In the genomic region with DNA sequence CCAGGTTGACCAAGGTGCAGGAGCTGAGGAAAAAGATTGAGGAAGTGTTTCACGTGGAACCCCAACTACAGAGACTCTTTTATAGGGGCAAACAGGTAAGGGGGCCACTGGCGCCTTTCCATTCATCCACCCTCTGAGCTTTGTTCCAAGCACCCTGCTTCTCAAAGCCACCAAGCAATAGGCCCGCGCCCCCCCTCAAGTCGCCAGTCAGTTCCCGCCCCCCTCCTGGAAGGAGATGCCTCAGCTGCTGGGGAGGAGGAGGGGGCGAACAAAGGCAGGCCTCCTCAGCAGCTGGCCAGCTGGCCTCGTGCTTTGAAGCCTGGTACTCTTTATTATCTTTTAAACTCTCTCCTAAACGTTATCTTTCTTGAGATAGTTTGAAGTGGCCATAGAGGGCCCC, we compare ENCODE assay signal across 9 mouse cellular contexts. TPM values are rescaled to one million over a fixed set of nuclear protein-coding genes. Genes with fewer than 3 reads are reported as not detected.
DNase-seq lines count a peak whose midpoint lies in the region; ATAC-seq and TF ChIP-seq lines count a peak whose summit lies in the region.
"Had no signal": no experiment of that assay in that cellular context is flagged by ENCODE, and none has a peak within 500 bp of the region (broad histone marks: within the 10 kb centered on the region; RNA-seq: fewer than 3 reads in every experiment).

No protein-coding gene starts in this region.

- H3K27ac ChIP-seq in liver, embryonic 11.5 days (ENCODE audit: low read depth, low read length) = peak overlapping the region; percentile 76; the same call in 1 of the 2 replicates
- H3K27ac ChIP-seq in embryonic facial prominence, embryonic 11.5 days (replicated peaks; ENCODE audit: low read depth, low read length) = no peak overlapping the region
- no peak overlapping the region for H3K27ac ChIP-seq in hindbrain, postnatal 0 days
- no peak overlapping the region for H3K27ac ChIP-seq in midbrain, postnatal 0 days (ENCODE audit: low read depth, low read length)

- peak overlapping the region; percentile 92 for H3K4me2 ChIP-seq in liver, embryonic 11.5 days
- peak overlapping the region; percentile 92 for H3K4me2 ChIP-seq in embryonic facial prominence, embryonic 11.5 days (ENCODE audit: low read depth, low read length)
- H3K4me2 ChIP-seq in hindbrain, postnatal 0 days (ENCODE audit: low read depth, low read length) = peak overlapping the region; percentile 96
- peak overlapping the region; percentile 95; the same call in 1 of the 2 replicates for H3K4me2 ChIP-seq in midbrain, postnatal 0 days (ENCODE audit: low read depth, low read length, poor library complexity, severe bottlenecking)

- peak overlapping the region; percentile 98 for H3K9ac ChIP-seq in liver, embryonic 11.5 days (ENCODE audit: low read depth, low read length)
- peak overlapping the region; percentile 81 for H3K9ac ChIP-seq in embryonic facial prominence, embryonic 11.5 days (replicated peaks; ENCODE audit: low read length)
- peak overlapping the region; percentile 41; the same call in 1 of the 2 replicates for H3K9ac ChIP-seq in hindbrain, postnatal 0 days (replicated peaks; ENCODE audit: low read length)
- H3K9ac ChIP-seq in midbrain, postnatal 0 days (replicated peaks; ENCODE audit: low read length, poor library complexity, severe bottlenecking) = no peak overlapping the region

- peak overlapping the region; percentile 90 for H3K4me3 ChIP-seq in liver, embryonic 11.5 days (ENCODE audit: low read depth, low read length)
- peak overlapping the region; percentile 79 for H3K4me3 ChIP-seq in embryonic facial prominence, embryonic 11.5 days (ENCODE audit: low read depth, low read length)
- H3K4me3 ChIP-seq in hindbrain, postnatal 0 days (ENCODE audit: low read length) = peak overlapping the region; percentile 74
- H3K4me3 ChIP-seq in midbrain, postnatal 0 days (ENCODE audit: low read depth, low read length) = no peak overlapping the region

- H3K27me3 ChIP-seq in liver, embryonic 11.5 days (replicated peaks; ENCODE audit: control insufficient read depth, insufficient read depth, low read length) = no peaks in the 10 kb centered on the region
- H3K27me3 ChIP-seq in embryonic facial prominence, embryonic 11.5 days (ENCODE audit: control insufficient read depth, insufficient read depth, low read length) = no peaks in the 10 kb centered on the region
- H3K27me3 ChIP-seq in hindbrain, postnatal 0 days (ENCODE audit: insufficient read depth, low read length) = no peaks in the 10 kb centered on the region
- H3K27me3 ChIP-seq in midbrain, postnatal 0 days (ENCODE audit: insufficient read depth, low read length) = no peaks in the 10 kb centered on the region

- no peak for DNase-seq in liver, embryonic 11.5 days (ENCODE audit: low spot score)
- no peak for DNase-seq in liver
- DNase-seq in embryonic facial prominence, embryonic 11.5 days (ENCODE audit: low spot score) = no peak
- DNase-seq in hindbrain, postnatal 0 days (ENCODE audit: low spot score) = no peak
- DNase-seq in midbrain, postnatal 0 days (ENCODE audit: low spot score) = no peak
- no peak for DNase-seq in frontal cortex, postnatal 36 days (ENCODE audit: low spot score in 2 of 2)
- DNase-seq in cerebellum, postnatal 14 days = no peak
- DNase-seq in layer of hippocampus, adult 9-10 months (ENCODE audit: low spot score) = no peak

- ATAC-seq in liver, embryonic 11.5 days (replicated peaks; ENCODE audit: low FRiP score) = no peak
- ATAC-seq in embryonic facial prominence, embryonic 11.5 days (replicated peaks; ENCODE audit: insufficient number of reproducible peaks, low FRiP score, low TSS enrichment, low read depth) = no peak
- ATAC-seq in hindbrain, postnatal 0 days = no peak
- no peak for ATAC-seq in midbrain, postnatal 0 days (ENCODE audit: low FRiP score)

- H3K4me1 ChIP-seq in liver, embryonic 11.5 days (replicated peaks; ENCODE audit: control insufficient read depth, insufficient read depth, low read length) = peaks cover 35% of the 10 kb centered on the region
- H3K4me1 ChIP-seq in embryonic facial prominence, embryonic 11.5 days (ENCODE audit: control insufficient read depth, insufficient read depth, low read length) = peaks cover 7% of the 10 kb centered on the region
- no peaks in the 10 kb centered on the region; the same call in 1 of the 2 replicates for H3K4me1 ChIP-seq in hindbrain, postnatal 0 days (ENCODE audit: insufficient read depth, low read length)
- H3K4me1 ChIP-seq in midbrain, postnatal 0 days (ENCODE audit: insufficient read depth, low read length) = 0 out of 2 replicates have a peak, but pooled peaks cover 3% of the 10 kb centered on the region

- H3K9me3 ChIP-seq in liver, embryonic 11.5 days (ENCODE audit: control insufficient read depth, low read length) = no peaks in the 10 kb centered on the region
- H3K9me3 ChIP-seq in embryonic facial prominence, embryonic 11.5 days (replicated peaks; ENCODE audit: control insufficient read depth, low read length) = no peaks in the 10 kb centered on the region
- H3K9me3 ChIP-seq in hindbrain, postnatal 0 days (ENCODE audit: low read length) = no peaks in the 10 kb centered on the region
- no peaks in the 10 kb centered on the region for H3K9me3 ChIP-seq in midbrain, postnatal 0 days (ENCODE audit: low read length)

- 43% methylated on average over 9 of the region's 9 CpGs for WGBS in liver, embryonic 11.5 days
- WGBS in embryonic facial prominence, embryonic 11.5 days = 41% methylated on average over 9 of the region's 9 CpGs
- WGBS in hindbrain, postnatal 0 days = 30% methylated on average over 9 of the region's 9 CpGs
- WGBS in midbrain, postnatal 0 days = 36% methylated on average over 8 of the region's 9 CpGs

- H3K36me3 ChIP-seq in liver, embryonic 11.5 days (ENCODE audit: control insufficient read depth, insufficient read depth, low read length) = peaks cover 48% of the 10 kb centered on the region
- peaks cover 10% of the 10 kb centered on the region for H3K36me3 ChIP-seq in embryonic facial prominence, embryonic 11.5 days (replicated peaks; ENCODE audit: control insufficient read depth, insufficient read depth, low read depth, low read length)
- H3K36me3 ChIP-seq in hindbrain, postnatal 0 days (ENCODE audit: insufficient read depth, low read length) = no peaks in the 10 kb centered on the region
- H3K36me3 ChIP-seq in midbrain, postnatal 0 days (ENCODE audit: insufficient read depth, low read length) = no peaks in the 10 kb centered on the region

- TF ChIP-seq CTCF in hindbrain, postnatal 0 days (IDR thresholded peaks at IDR 0.05; ENCODE audit: low read depth) = no peak
- TF ChIP-seq CTCF in midbrain, postnatal 0 days (IDR thresholded peaks at IDR 0.05) = no peak

RNA-seq across cellular contexts. Expression of a gene that starts 2.0 kb away (rescaled TPM):
- 172 and 182 TPM in 2 replicates for polyA plus RNA-seq in liver, embryonic 11.5 days (2014; fragmentation: Nextera tagmentation; extraction: Ambion mirVana)
- 118 and 119 TPM in 2 replicates for polyA plus RNA-seq in embryonic facial prominence, embryonic 11.5 days (2014; fragmentation: Nextera tagmentation; extraction: Ambion mirVana)
- total RNA-seq in hindbrain, postnatal 0 days (2014; rRNA removed) = 28.2 and 31.4 TPM in 2 replicates
- polyA plus RNA-seq in hindbrain, postnatal 0 days (2015; fragmentation: Nextera tagmentation; extraction: Ambion mirVana) = 18.8 and 20.5 TPM in 2 replicates
- total RNA-seq in midbrain, postnatal 0 days (2014; rRNA removed) = 5.9 and 10.0 TPM in 2 replicates
- polyA plus RNA-seq in midbrain, postnatal 0 days (2015; fragmentation: Nextera tagmentation; extraction: Ambion mirVana) = 4.7 and 4.9 TPM in 2 replicates

RNA-seq across cellular contexts. Expression of a gene that starts 5.1 kb away (rescaled TPM):
- not detected in 2 replicates for polyA plus RNA-seq in liver, embryonic 11.5 days (2014; fragmentation: Nextera tagmentation; extraction: Ambion mirVana)
- not detected in 2 replicates for polyA plus RNA-seq in embryonic facial prominence, embryonic 11.5 days (2014; fragmentation: Nextera tagmentation; extraction: Ambion mirVana)
- not detected in 2 replicates for total RNA-seq in hindbrain, postnatal 0 days (2014; rRNA removed)
- polyA plus RNA-seq in hindbrain, postnatal 0 days (2015; fragmentation: Nextera tagmentation; extraction: Ambion mirVana) = not detected in 2 replicates
- not detected in 2 replicates for total RNA-seq in midbrain, postnatal 0 days (2014; rRNA removed)
- polyA plus RNA-seq in midbrain, postnatal 0 days (2015; fragmentation: Nextera tagmentation; extraction: Ambion mirVana) = not detected in 2 replicates
- total RNA-seq: left cerebral cortex, postnatal 14 days had no signal

RNA-seq across cellular contexts. Expression of a gene that starts 12.5 kb away (rescaled TPM):
- polyA plus RNA-seq in liver, embryonic 11.5 days (2014; fragmentation: Nextera tagmentation; extraction: Ambion mirVana) = 48.4 and 53.7 TPM in 2 replicates
- 33.0 and 48.5 TPM in 2 replicates for polyA plus RNA-seq in embryonic facial prominence, embryonic 11.5 days (2014; fragmentation: Nextera tagmentation; extraction: Ambion mirVana)
- 12.4 and 13.9 TPM in 2 replicates for total RNA-seq in hindbrain, postnatal 0 days (2014; rRNA removed)
- polyA plus RNA-seq in hindbrain, postnatal 0 days (2015; fragmentation: Nextera tagmentation; extraction: Ambion mirVana) = 16.0 and 17.0 TPM in 2 replicates
- total RNA-seq in midbrain, postnatal 0 days (2014; rRNA removed) = 8.1 and 12.4 TPM in 2 replicates
- polyA plus RNA-seq in midbrain, postnatal 0 days (2015; fragmentation: Nextera tagmentation; extraction: Ambion mirVana) = 9.6 and 12.1 TPM in 2 replicates

RNA-seq across cellular contexts. Expression of a gene that starts 20.7 kb away (rescaled TPM):
- 21.7 and 24.3 TPM in 2 replicates for polyA plus RNA-seq in liver, embryonic 11.5 days (2014; fragmentation: Nextera tagmentation; extraction: Ambion mirVana)
- 27.3 and 28.2 TPM in 2 replicates for polyA plus RNA-seq in embryonic facial prominence, embryonic 11.5 days (2014; fragmentation: Nextera tagmentation; extraction: Ambion mirVana)
- 137 and 144 TPM in 2 replicates for total RNA-seq in hindbrain, postnatal 0 days (2014; rRNA removed)
- polyA plus RNA-seq in hindbrain, postnatal 0 days (2015; fragmentation: Nextera tagmentation; extraction: Ambion mirVana) = 42.5 and 42.6 TPM in 2 replicates
- 123 and 140 TPM in 2 replicates for total RNA-seq in midbrain, postnatal 0 days (2014; rRNA removed)
- 45.6 and 48.0 TPM in 2 replicates for polyA plus RNA-seq in midbrain, postnatal 0 days (2015; fragmentation: Nextera tagmentation; extraction: Ambion mirVana)

RNA-seq across cellular contexts. Expression of a gene that starts 28.6 kb away (rescaled TPM):
- polyA plus RNA-seq in liver, embryonic 11.5 days (2014; fragmentation: Nextera tagmentation; extraction: Ambion mirVana) = 5.8 and 6.2 TPM in 2 replicates
- 2.9 and 3.6 TPM in 2 replicates for polyA plus RNA-seq in embryonic facial prominence, embryonic 11.5 days (2014; fragmentation: Nextera tagmentation; extraction: Ambion mirVana)
- total RNA-seq in hindbrain, postnatal 0 days (2014; rRNA removed) = 3.1 and 3.4 TPM in 2 replicates
- 1.2 and 1.3 TPM in 2 replicates for polyA plus RNA-seq in hindbrain, postnatal 0 days (2015; fragmentation: Nextera tagmentation; extraction: Ambion mirVana)
- total RNA-seq in midbrain, postnatal 0 days (2014; rRNA removed) = 3.1 and 3.7 TPM in 2 replicates
- 0.91 and 1.1 TPM in 2 replicates for polyA plus RNA-seq in midbrain, postnatal 0 days (2015; fragmentation: Nextera tagmentation; extraction: Ambion mirVana)
